Mouse (Mus musculus) skeletal muscle tissue, postnatal 0 days (tissue): ENCODE measurements around the gene Cox7b. TPM values are rescaled to one million over a fixed set of nuclear protein-coding genes. Genes with fewer than 3 reads are reported as not detected.

Experiments
- polyA plus RNA-seq: library from polyadenylated mRNA; unstranded; fragments of >200 nt; fragmentation: Nextera tagmentation; extraction: Ambion mirVana; gene quantifications from 2 replicates; pipeline ENCODE4 v1.2.1, GENCODE M21; 2015

Cox7b gene
- polyA plus RNA-seq = 875 and 891 TPM in 2 replicates

GRCm38 (mm10) chrX:106015571-106016322, at the start of gene Cox7b:
Gene Cox7b, plus strand, starts transcription at chrX:106015700.

GRCm38 (mm10) chrX:106011465-106012159, 3.9 kb upstream of the Cox7b start, which contains the start of gene Magt1:
Gene Magt1, minus strand, starts transcription at chrX:106011906.

GRCm38 (mm10) chrX:106026418-106027342, 11.2 kb downstream of the Cox7b start, which contains the start of gene Atp7a:
Gene Atp7a, plus strand, starts transcription at chrX:106027276.

Other genes starting within 250 kb of the Cox7b start
- gene Atrx, start 86.3 kb upstream of the Cox7b start, polyA plus RNA-seq = 57.5 and 66.0 TPM in 2 replicates
- 18.6 and 21.6 TPM in 2 replicates for gene Magt1, start 3.8 kb upstream of the Cox7b start, polyA plus RNA-seq
- 9.2 and 10.0 TPM in 2 replicates for gene Atp7a, start 11.6 kb downstream of the Cox7b start, polyA plus RNA-seq
- 0.76 and 0.78 TPM in 2 replicates for gene Tlr13, start 127.5 kb downstream of the Cox7b start, polyA plus RNA-seq
- gene Pgk1, start 171.4 kb downstream of the Cox7b start, polyA plus RNA-seq = 458 and 491 TPM in 2 replicates
- gene Taf9b, start 205.5 kb downstream of the Cox7b start, polyA plus RNA-seq = 11.6 and 13.1 TPM in 2 replicates
- not detected in 2 replicates for gene Fnd3c2, start 239.7 kb downstream of the Cox7b start, polyA plus RNA-seq